Mouse (Mus musculus) heart, adult 18-20 months (tissue): Measurements from ENCODE around the gene Plscr5. TPM values are rescaled to one million over a fixed set of nuclear protein-coding genes. Genes with fewer than 3 reads are reported as not detected.
"Not testable (repeated sequence)": the region's sequence is repeated elsewhere in the genome, so short reads cannot be mapped to it uniquely, and the experiment has no call there.

Experiments used
- DNase-seq, 2 experiments: peaks; one replicate each; pipeline ENCODE4 v3.0.0; 2021 to 2022; ENCODE audit warnings: mixed read lengths in 1 of 2
- long read RNA-seq, 2 experiments: library from polyadenylated mRNA; stranded (forward); transcript quantifications; one replicate each; pipeline ENCODE4 v2.0.0; 2021
- total RNA-seq, 2 experiments: library from RNA; stranded (reverse); gene quantifications; 2 replicates each; pipeline ENCODE4 v1.2.3; 2021

Gene Plscr5
- not detected for total RNA-seq
- long read RNA-seq, experiment 1 = 0 reads
- long read RNA-seq, experiment 2, partial matches to known transcripts = 0 of 1 reads
- long read RNA-seq, experiment 2, other reads (novel, unspliced or antisense) = 1 of 1 reads

DNA sequence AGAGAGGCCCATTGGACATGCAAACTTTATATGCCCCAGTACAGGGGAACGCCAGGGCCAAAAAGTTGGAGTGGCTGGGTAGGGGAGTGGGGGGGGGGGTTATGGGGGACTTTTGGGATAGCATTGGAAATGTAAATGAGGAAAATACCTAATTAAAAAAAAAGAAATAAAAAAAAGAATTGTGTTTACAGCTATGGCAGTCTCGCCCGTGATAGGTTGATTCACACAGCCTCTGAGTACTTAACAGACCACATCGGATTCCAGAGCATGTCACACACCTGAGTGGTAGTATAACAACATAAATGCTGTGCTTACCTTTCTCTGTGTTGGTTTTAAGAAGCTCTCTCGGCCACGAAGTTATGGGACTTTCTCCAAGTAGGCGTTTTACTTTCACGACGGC is at the start of gene Plscr5:
TSS of gene Plscr5 (plus strand) at position 301 of the 400 bp plus-strand sequence.
- DNase-seq = not testable (repeated sequence)

DNA sequence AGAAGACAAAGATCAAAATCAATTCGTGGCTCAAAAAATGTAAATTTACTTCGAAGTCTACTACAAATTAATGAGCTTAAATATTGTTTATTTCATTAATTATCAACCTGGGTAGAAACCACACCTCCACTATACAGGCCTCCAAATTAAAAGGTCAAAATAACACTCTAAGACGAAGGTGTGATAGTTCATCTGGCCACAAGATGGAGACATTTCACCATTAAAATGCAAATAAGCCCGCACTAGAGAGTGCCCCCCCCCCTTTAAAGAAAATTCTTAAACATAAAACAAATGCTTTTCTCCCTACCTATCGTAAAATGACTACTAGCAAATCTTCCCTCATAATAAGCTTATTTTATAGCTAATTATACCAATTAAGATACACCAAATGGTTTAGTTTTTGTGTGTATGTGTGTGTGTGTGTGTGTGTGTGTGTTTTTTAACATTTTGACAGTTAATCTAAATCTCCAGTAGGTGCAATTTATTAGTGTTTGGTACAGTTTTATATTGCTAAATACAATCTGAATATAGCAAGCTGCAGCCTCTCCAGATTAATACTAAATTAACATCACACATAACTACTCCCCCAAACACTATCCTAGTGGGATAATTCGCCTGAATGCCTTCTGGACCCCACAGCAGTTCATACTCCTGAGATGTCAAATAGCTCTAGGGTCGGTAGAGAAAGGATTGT is 45.0 kb upstream of the Plscr5 start:
- DNase-seq = peak; percentile 2 to 35

DNA sequence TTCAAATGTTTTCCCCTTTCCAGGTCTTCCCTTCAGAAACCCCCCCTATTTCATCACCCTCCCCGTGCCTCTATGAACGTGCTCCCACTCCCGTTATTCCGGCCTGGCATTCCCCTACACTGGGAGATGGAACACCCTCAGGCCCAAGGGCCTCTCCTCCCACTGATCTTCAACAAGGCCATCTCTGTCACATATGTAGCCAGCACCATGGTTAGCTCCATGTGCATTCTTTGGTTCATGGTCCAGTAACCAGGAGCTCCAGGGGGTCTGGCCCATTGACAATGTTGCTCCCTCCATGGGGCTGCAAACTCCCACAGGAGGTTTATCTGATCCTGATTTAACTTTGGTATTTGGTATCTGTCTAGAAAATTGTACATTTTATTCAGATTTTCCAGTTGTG is 30.5 kb upstream of the Plscr5 start:
- no peak for DNase-seq

- no peak for DNase-seq
These were observed 19.3 kb upstream of the Plscr5 start for GRCm38 (mm10) chr9:92173318-92173985.

- DNase-seq = no peak
These were observed 18.3 kb upstream of the Plscr5 start for GRCm38 (mm10) chr9:92174176-92175075.

- no peak for DNase-seq
These were observed 13.8 kb upstream of the Plscr5 start for GRCm38 (mm10) chr9:92178861-92179469.

DNA sequence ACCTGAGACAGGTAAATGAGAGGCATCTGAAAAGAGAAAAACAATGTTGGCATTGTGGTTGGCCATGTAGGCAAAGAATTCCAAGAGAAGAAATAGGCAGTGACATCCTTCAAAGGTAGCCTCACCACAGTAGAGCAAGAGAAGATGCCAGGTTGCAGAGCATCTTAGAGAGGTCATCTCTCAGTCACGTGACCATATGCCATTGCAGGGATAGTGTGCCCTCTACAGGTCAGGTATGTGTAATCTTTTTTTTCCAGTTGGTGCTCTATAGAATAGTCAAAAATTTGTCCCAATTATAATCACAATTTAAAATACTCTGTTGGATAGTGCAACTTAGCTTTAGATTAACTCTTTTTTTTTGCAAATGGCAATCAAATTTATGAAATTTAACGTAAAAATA is 1.4 kb upstream of the Plscr5 start:
- no peak for DNase-seq

DNA sequence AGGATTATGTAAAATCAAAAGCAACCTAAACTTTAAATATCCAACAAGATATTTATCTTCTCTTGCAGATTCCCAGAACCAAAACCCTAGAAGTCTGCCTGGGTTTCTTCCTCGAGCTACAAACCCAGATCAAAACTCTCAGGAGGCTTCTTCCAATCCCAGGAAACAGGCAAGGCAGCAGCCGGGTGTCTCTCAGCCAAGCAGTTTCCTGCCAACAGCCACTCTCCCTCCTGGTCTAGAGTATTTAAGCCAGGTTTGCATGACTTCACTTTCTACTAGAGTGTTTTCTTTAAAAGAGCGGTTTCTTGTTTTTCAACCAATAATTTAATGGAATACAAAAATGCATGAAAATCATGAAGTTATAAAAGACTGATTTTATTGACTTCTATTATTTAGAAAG is 5.7 kb downstream of the Plscr5 start:
- DNase-seq = no peak

DNA sequence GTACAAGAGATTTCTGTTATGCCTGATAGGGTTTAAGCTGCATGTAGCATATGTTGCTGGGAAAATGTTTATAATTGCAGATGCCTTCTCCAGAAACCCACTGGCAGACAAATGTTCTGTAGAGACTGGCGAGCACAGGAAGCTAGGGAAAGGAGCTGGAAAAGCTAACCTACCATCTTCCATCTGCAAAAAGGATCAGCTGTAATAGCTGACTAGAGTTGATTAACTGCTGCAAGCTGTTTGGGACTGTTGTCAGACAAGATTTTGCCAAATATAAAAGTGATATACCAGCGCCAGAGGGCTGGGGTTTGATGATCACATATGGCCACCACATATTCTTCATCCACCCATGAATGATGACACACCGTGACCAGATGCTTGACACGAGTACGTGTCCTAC is 6.8 kb downstream of the Plscr5 start:
- no peak for DNase-seq

DNA sequence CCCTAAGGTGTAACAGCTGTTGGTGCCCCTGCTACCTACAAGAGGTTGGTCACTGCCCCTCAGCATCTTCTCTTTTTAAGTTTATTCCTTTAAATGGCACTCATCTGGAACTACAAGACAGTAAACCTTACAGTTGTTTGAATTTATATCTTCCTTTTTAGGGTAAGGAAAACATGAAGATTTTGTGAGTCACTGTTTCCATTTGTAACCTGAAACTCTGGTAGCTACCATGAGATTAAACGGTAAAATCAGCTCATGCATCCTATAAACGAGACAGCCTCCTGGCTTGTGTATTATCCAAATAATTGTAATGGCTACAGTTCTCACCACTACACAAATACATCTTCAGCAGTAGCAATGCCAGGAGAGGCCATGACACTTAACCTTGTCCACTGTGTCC is 11.7 kb downstream of the Plscr5 start:
- no peak for DNase-seq

GRCm38 (mm10) chr9:92207307-92207706 is 14.6 kb downstream of the Plscr5 start:
- peak; percentile 51 to 80 for DNase-seq

GRCm38 (mm10) chr9:92207757-92208156 is 15.0 kb downstream of the Plscr5 start:
- DNase-seq = peak in 1 of 2 experiments; percentile 25

DNA sequence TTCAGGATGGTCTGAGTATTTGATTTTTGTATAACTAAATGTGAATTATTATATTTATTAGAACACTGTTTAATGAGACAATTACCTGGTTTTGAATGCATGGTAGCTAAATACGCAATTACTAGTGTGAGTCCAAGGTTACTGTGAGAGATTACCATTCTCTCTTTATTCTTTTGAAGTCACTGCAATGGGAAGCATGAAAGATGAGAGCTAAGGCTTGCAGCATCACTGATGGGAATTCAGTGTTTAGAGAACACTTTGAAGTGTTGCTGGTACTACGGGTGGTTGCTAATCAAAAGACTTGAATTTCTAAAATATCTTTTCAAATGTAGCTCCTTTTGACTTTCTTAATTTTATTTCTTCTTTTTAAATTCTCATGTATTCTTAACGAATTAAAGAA is 17.1 kb downstream of the Plscr5 start:
- DNase-seq = no peak

DNA sequence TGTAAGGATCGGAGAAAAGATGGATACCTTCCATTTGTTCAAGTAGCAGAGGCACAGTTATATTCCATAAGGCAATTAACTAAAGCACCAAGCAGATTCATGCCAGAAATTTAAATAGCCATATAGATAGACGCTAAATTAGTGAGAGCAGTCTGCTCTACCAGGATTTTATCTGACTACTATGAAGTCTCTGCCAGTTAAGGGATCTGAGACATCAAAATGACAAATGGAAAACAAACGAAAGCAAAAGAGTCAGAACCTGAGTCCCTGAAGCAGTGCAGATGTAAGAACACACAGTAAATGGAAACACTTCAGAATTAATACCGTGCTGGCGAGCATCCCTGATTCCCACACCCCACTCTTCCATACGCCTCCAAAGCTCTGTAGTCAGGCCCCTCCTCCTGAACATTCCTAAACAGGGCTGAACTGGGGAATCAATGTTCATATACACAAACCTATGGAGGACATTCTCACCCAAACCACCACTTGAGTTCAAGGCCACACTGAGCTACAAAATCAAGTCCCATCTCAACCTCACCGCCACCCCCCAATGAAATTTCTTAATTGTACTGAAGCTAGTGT is 17.7 kb downstream of the Plscr5 start:
- DNase-seq = no peak

GRCm38 (mm10) chr9:92211048-92211447 is 18.3 kb downstream of the Plscr5 start:
- DNase-seq = peak; percentile 15

DNA sequence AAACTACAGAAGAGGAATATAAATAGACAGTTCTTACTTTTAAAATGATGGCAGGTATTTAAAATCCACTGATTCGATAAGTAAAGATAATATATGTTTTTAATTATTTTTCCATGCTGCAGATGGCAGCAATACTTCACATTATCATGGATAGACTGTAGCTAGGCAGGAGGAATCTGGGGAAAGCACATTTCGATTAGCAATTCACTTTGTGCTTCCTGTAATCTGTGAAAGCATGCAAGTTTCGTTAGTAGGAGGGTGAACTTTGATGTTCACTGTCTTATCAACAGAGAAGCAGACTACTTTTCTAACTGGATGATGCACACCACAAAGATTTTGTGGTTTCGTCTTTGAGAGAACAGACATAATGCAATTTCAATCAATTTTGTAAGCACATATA is 24.7 kb downstream of the Plscr5 start:
- peak in 1 of 2 experiments; percentile 16 for DNase-seq

DNA sequence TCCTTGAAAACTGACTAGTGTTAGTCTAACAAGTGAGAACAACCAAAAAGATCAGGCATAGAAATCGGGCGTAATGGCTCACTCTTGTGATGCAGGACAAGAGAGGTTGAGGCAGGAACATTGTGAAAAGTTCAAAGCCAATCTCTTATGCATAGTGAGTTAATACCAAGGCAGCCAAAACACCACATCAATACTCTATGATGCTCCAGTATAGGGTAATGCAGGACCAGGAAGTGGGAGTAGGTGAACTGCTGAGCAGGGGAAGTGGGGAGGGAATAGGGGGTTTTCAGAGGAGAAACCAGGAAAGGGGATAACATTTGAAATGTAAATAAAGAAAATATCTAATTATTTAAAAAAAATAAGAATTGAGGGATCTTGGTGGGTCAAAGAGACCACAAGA is 25.2 kb downstream of the Plscr5 start:
- DNase-seq = no peak

DNA sequence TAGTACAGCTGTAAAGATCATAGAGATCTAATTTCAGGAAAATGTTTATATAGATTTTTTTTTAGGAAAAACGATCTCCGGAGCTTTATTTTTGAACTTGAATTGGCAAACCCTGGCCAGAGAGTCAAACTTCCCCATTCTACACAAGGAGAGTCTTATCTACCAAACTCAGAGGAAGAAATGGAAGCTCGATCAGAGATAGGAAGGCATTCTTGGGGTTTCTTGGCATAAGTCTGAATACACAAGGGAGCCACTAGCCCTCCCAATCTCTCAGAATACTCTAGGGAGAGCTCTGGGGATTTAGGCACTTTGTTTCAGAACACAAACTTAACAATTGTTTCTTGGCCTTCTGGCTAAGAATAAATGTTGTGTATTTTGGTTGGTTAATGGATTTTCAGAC is 27.4 kb downstream of the Plscr5 start:
- DNase-seq = peak in 1 of 2 experiments; percentile 8

GRCm38 (mm10) chr9:92221480-92221879 is 28.7 kb downstream of the Plscr5 start:
- no peak for DNase-seq

DNA sequence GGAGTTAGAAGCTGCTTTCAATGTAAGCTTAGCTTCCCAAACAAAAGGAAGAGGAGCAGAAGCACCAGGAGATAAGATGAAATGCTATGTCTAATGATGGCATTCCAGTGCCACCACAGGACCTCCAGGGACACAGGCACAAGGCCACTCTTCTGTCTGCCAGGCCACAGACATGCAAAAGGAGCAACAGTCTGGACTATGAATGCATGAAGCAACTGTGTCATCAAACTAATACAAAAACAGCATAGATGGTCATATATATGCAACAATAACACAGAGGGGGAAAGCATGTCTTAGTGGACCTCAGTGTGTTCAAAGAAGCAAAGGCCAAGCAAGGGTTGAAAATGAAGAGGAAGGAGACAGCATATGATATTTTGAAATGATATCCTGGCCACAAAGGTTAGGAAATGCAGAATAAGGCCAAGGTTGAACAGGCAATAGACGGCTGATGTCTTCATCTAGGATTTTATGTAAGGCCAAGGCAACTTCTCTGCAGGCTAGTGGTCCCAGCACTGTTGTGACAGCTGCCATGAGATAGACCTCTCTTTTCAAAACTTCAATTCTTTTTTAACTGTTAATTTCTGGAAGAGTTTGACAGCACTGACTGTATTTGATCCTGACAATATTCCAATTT is 32.0 kb downstream of the Plscr5 start:
- DNase-seq = no peak

DNA sequence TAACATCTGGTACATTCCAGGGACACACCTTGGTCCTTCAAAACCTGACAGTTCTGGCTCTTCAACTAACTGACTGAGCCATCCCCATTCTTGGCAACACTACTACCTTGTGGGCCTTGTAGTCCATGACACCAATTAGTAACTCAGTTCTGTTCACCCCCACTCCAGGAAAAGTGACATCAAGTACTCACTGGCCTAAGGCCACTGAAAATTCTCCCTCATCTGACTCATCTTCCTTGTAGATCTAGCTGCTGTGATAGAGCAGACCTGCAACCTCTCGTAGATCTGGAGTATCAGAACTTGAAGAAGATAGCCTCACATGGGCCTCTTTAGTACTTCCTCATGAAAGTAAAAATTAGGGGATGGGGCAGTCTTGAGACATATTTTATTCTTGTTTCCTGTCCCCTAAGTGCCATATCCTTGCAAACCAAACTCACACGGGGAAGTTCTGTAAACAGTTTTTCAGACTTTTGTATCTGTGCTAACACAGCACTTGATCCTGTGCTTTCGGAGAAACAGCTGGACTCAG is 33.5 kb downstream of the Plscr5 start:
- no peak for DNase-seq
